Mouse (Mus musculus) brain, adult 10 weeks (tissue): ENCODE measurements around the gene Gm16440. TPM values are rescaled to one million over a fixed set of nuclear protein-coding genes. Genes with fewer than 3 reads are reported as not detected.

Experiments
- polyA plus RNA-seq: library from polyadenylated mRNA; stranded (reverse); fragments of 350-450 nt; fragmentation: Illumina TruSeq; extraction: RNeasy Lipid Tissue Mini Kit (QIAGEN cat#74804); gene quantifications from one replicate; pipeline ENCODE4 v1.2.3, GENCODE M21; 2015; ENCODE audit warnings: low read depth, low replicate concordance

Gm16440 gene
- polyA plus RNA-seq = not detected

GRCm38 (mm10) chr14:6390219-6390618 lies at the start of gene Gm16440:
Gene Gm16440 (minus strand): TSS chr14:6390319.

DNA sequence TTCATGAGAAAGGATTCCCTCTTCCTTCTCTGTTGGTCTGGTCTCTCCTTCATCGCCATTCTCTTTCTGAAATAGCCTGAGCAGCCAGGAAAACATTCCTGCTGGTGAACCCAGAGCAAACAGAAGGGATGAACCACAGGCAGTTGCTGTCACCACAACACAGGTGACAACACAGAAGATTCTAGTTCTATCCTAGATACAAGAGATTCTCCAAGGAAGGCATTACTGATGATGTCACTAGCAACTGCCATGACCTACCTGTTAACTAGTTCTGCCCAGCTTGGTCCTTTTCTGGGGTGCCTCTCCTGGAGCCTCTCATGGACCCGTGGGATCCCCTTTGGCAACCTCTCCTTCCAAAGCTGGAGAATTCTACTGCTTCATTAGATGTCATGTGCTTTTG lies 22.3 kb upstream of the Gm16440 start, which contains the start of gene Gm3591:
Gene Gm3591, minus strand, starts transcription at position 101 of the 400 bp plus-strand sequence.

DNA sequence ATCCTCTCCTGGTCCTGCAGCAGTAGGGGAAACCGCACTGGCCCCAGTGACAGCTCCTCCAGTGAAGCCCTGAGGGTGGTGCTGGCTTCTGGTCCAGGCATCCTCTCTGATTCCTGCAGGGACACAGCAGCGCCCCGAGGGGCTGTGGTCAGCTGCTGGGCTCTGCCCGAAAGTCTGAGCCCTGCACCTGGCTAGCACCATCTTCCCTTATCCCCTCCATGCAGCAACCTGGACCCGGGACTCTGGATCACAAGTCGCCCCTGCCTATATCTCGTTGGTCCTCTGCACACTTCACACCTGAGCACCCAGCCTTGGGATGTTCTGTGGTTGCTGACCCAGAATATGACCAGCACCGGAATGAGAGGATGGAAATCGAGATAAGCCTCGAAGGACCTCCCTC lies 46.5 kb downstream of the Gm16440 start, which contains the start of gene Gm3618:
Gene Gm3618, minus strand, starts transcription at position 101 of the 400 bp plus-strand sequence.

Other genes with a start within 250 kb of the Gm16440 start
- gene Gm21560, start 171.0 kb downstream of the Gm16440 start, polyA plus RNA-seq = not detected
- gene Gm3411, start 103.1 kb downstream of the Gm16440 start, polyA plus RNA-seq = 0.95 TPM
- not detected for gene Gm21103, start 85.5 kb downstream of the Gm16440 start, polyA plus RNA-seq
- gene Gm3618, start 46.6 kb downstream of the Gm16440 start, polyA plus RNA-seq = not detected
- gene Gm3591, start 22.2 kb upstream of the Gm16440 start, polyA plus RNA-seq = 0.36 TPM
- gene Gm3594, start 54.3 kb upstream of the Gm16440 start, polyA plus RNA-seq = not detected
- not detected for gene Gm8356, start 147.0 kb upstream of the Gm16440 start, polyA plus RNA-seq
- not detected for gene Gm3629, start 200.3 kb upstream of the Gm16440 start, polyA plus RNA-seq
- gene Gm3460, start 232.1 kb upstream of the Gm16440 start, polyA plus RNA-seq = not detected